Mouse (Mus musculus) embryonic facial prominence, embryonic 14.5 days (tissue): ENCODE results near the gene Grhl3. TPM values are rescaled to one million over a fixed set of nuclear protein-coding genes. Genes with fewer than 3 reads are reported as not detected.

Source experiments
- ATAC-seq: fragments of 200-750 bp; cut with Nextera tagmentation; 2 replicates; pipeline ENCODE4 v1.8.0; 2017; ENCODE audit warnings: low read depth, moderate number of reproducible peaks, moderate TSS enrichment
- DNase-seq: peaks from one replicate; pipeline ENCODE4 v3.0.0-alpha.2; 2015; ENCODE audit warnings: low spot score
- H3K27ac ChIP-seq: fragments of 300-500 bp; sonication (generic); replicated peaks from 2 replicates; pipeline ENCODE4 v1.5.1; 2014; ENCODE audit warnings: low read depth, mild to moderate bottlenecking, low read length, moderate library complexity
- H3K27me3 ChIP-seq: fragments of 300-500 bp; sonication (generic); replicated peaks from 2 replicates; pipeline ENCODE4 v1.6.1; 2014; ENCODE audit warnings: low read length; ENCODE audit not compliant: control insufficient read depth, insufficient read depth
- H3K36me3 ChIP-seq: fragments of 300-500 bp; sonication (generic); 2 replicates; pipeline ENCODE4 v1.6.1; 2014; ENCODE audit warnings: low read length, mixed read lengths; ENCODE audit not compliant: control insufficient read depth, insufficient read depth
- H3K4me1 ChIP-seq: fragments of 300-500 bp; sonication (generic); 2 replicates; pipeline ENCODE4 v1.6.1; 2014; ENCODE audit warnings: antibody characterized with exemption, low read length; ENCODE audit not compliant: control insufficient read depth, insufficient read depth
- H3K4me2 ChIP-seq: fragments of 300-500 bp; sonication (generic); 2 replicates; pipeline ENCODE4 v1.6.1; 2014; ENCODE audit warnings: low read depth, mild to moderate bottlenecking, low read length, moderate library complexity, mixed read lengths
- H3K4me3 ChIP-seq: fragments of 300-500 bp; sonication (generic); 2 replicates; pipeline ENCODE4 v1.5.1; 2014; ENCODE audit warnings: low read depth, mild to moderate bottlenecking, low read length
- H3K9ac ChIP-seq: fragments of 300-500 bp; sonication (generic); 2 replicates; pipeline ENCODE4 v1.6.1; 2014; ENCODE audit warnings: low read depth, mild to moderate bottlenecking, low read length, moderate library complexity, mixed read lengths
- H3K9me3 ChIP-seq: fragments of 300-500 bp; sonication (generic); 2 replicates; pipeline ENCODE4 v1.6.1; 2016; ENCODE audit warnings: low read length; ENCODE audit not compliant: control insufficient read depth
- WGBS: fragments of 180-500 bp; shearing (Covaris S2); extraction: QIAGEN DNeasy Blood & Tissue Kit; methylation state at CpG from one replicate; pipeline ENCODE4 v1.1.7; 2014; 5-methylcytosine and 5-hydroxymethylcytosine counted together
- polyA plus RNA-seq: library from polyadenylated mRNA; unstranded; fragments of >200 nt; fragmentation: Nextera tagmentation; extraction: Ambion mirVana; gene quantifications from 2 replicates; pipeline ENCODE4 v1.2.1, GENCODE M21; 2014

Grhl3 gene
- polyA plus RNA-seq, 1 experiment from 2014 or later: 13.3 TPM

GRCm38 (mm10) chr4:135546793-135547192 is 26.6 kb downstream of the Grhl3 start:
- DNase-seq: no peak
- WGBS: 78% methylated on average over 4 of the region's 4 CpGs
- no peak overlapping the region for H3K9ac ChIP-seq
- no peak for ATAC-seq
- no peak overlapping the region for H3K4me2 ChIP-seq
- H3K4me1 ChIP-seq: peaks cover 45% of the 10 kb centered on the region
- no peaks in the 10 kb centered on the region for H3K27me3 ChIP-seq
- H3K27ac ChIP-seq: no peak overlapping the region
- no peaks in the 10 kb centered on the region for H3K36me3 ChIP-seq
- no peak overlapping the region for H3K4me3 ChIP-seq
- no peaks in the 10 kb centered on the region for H3K9me3 ChIP-seq

GRCm38 (mm10) chr4:135546008-135546407 is 27.4 kb downstream of the Grhl3 start:
- no peak overlapping the region for H3K27ac ChIP-seq
- no peak overlapping the region for H3K9ac ChIP-seq
- H3K36me3 ChIP-seq: no peaks in the 10 kb centered on the region
- H3K9me3 ChIP-seq: no peaks in the 10 kb centered on the region
- ATAC-seq (no peak), DNase-seq (no peak)
- H3K4me2 ChIP-seq: no peak overlapping the region
- no peaks in the 10 kb centered on the region for H3K27me3 ChIP-seq
- H3K4me1 ChIP-seq: peaks cover 41% of the 10 kb centered on the region
- no peak overlapping the region for H3K4me3 ChIP-seq
- 79% methylated on average over 7 of the region's 7 CpGs for WGBS

DNA sequence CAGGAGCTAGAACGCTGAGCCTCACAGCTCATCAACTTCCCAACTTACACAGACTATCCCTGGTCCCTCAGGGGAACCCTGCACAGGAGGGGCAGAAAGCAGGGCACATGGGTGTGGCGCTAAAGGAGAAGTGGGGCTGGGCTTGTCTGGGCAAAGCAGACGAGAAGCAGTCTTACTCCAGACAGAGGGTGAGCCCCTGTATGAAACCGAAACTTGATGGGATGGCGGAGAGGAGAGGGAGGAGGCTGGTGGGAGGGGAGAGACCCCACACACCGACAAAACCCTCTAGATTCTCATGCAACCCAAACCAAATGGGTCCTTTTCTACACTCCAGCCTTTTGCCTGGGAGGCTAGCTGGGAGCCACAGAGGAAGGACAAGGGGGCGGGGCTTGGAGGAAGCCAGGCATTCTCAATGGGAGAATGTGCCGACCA is 28.3 kb downstream of the Grhl3 start:
- Histone ChIP-seq H3K9ac (0 out of 2 replicates have a peak overlapping the region, but pooled peaks have one; percentile 42), H3K9me3 (no peaks in the 10 kb centered on the region), H3K27ac (peak overlapping the region; percentile 56; the same call in 1 of the 2 replicates), H3K36me3 (no peaks in the 10 kb centered on the region), H3K4me2 (peak overlapping the region; percentile 52), H3K4me3 (peak overlapping the region; percentile 26), H3K27me3 (no peaks in the 10 kb centered on the region), H3K4me1 (peaks cover 41% of the 10 kb centered on the region)
- 10% methylated on average over 8 of the region's 8 CpGs for WGBS
- peak; percentile 81 for DNase-seq
- ATAC-seq: peak; percentile 75

DNA sequence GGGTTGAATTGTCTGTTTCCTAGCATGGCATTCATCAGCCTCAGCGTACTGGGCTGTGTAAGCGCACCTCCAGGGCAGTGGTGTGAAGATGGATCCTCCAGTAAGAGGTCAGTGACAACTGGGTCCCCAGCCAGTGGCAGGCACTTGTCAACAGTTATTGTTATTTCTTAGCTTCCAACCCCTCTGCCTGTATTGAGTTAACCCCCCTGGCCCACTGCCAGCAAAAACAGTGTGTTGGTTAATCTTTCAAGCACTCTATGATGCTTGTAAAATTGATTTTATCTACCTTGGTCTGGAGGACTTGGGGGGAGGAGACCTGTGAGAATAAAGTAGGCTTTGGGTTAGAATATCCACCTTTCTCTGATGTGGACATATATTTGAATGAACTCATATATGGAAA is 29.1 kb downstream of the Grhl3 start:
- H3K9ac ChIP-seq: no peak overlapping the region
- ATAC-seq (no peak), DNase-seq (peak; percentile 57)
- peaks cover 39% of the 10 kb centered on the region for H3K4me1 ChIP-seq
- H3K27me3 ChIP-seq: no peaks in the 10 kb centered on the region
- no peak overlapping the region for H3K27ac ChIP-seq
- WGBS: 40% methylated on average over 2 of the region's 2 CpGs
- no peaks in the 10 kb centered on the region for H3K9me3 ChIP-seq
- H3K4me3 ChIP-seq: no peak overlapping the region
- H3K36me3 ChIP-seq: no peaks in the 10 kb centered on the region
- no peak overlapping the region for H3K4me2 ChIP-seq

GRCm38 (mm10) chr4:135540057-135540456 is 33.4 kb downstream of the Grhl3 start:
- no peak overlapping the region for H3K9ac ChIP-seq
- H3K27me3 ChIP-seq: no peaks in the 10 kb centered on the region

GRCm38 (mm10) chr4:135539056-135539455 is 34.4 kb downstream of the Grhl3 start:
- no peak overlapping the region for H3K27ac ChIP-seq

More at GRCm38 (mm10) chr4:135540057-135540456, 33.4 kb downstream of the Grhl3 start:
- H3K36me3 ChIP-seq: no peaks in the 10 kb centered on the region
- H3K4me3 ChIP-seq: no peak overlapping the region
- ATAC-seq: no peak
- WGBS: 68% methylated on average over 9 of the region's 9 CpGs
- H3K4me2 ChIP-seq: no peak overlapping the region
- H3K27ac ChIP-seq: no peak overlapping the region
- no peaks in the 10 kb centered on the region for H3K9me3 ChIP-seq
- H3K4me1 ChIP-seq: peaks cover 12% of the 10 kb centered on the region
- no peak for DNase-seq

GRCm38 (mm10) chr4:135535021-135535420 is 38.4 kb downstream of the Grhl3 start:
- WGBS: 86% methylated on average over 3 of the region's 3 CpGs
- no peak for ATAC-seq
- no peak overlapping the region for H3K4me2 ChIP-seq
- no peak overlapping the region for H3K9ac ChIP-seq
- DNase-seq: no peak
- H3K4me3 ChIP-seq: no peak overlapping the region
- H3K27me3 ChIP-seq: no peaks in the 10 kb centered on the region
- H3K36me3 ChIP-seq: no peaks in the 10 kb centered on the region
- H3K9me3 ChIP-seq: peaks cover 6% of the 10 kb centered on the region; the same call in 1 of the 2 replicates
- no peak overlapping the region for H3K27ac ChIP-seq
- no peaks in the 10 kb centered on the region for H3K4me1 ChIP-seq

More at GRCm38 (mm10) chr4:135539056-135539455, 34.4 kb downstream of the Grhl3 start:
- no peak for ATAC-seq
- H3K9ac ChIP-seq: no peak overlapping the region
- no peaks in the 10 kb centered on the region for H3K36me3 ChIP-seq
- 78% methylated on average over 12 of the region's 12 CpGs for WGBS
- no peaks in the 10 kb centered on the region for H3K27me3 ChIP-seq
- no peaks in the 10 kb centered on the region for H3K9me3 ChIP-seq
- H3K4me3 ChIP-seq: no peak overlapping the region
- no peak for DNase-seq
- H3K4me2 ChIP-seq: no peak overlapping the region
- peaks cover 2% of the 10 kb centered on the region; the same call in 1 of the 2 replicates for H3K4me1 ChIP-seq

- WGBS: 61% methylated on average over 6 of the region's 6 CpGs
- H3K9ac ChIP-seq: no peak overlapping the region
- no peak overlapping the region for H3K27ac ChIP-seq
- DNase-seq: no peak
- peaks cover 7% of the 10 kb centered on the region; the same call in 1 of the 2 replicates for H3K9me3 ChIP-seq
- no peak overlapping the region for H3K4me2 ChIP-seq
- no peaks in the 10 kb centered on the region for H3K36me3 ChIP-seq
- H3K4me3 ChIP-seq: no peak overlapping the region
- ATAC-seq: no peak
- H3K4me1 ChIP-seq: no peaks in the 10 kb centered on the region
- no peaks in the 10 kb centered on the region for H3K27me3 ChIP-seq
Observed at GRCm38 (mm10) chr4:135533001-135533400, 40.4 kb downstream of the Grhl3 start.
